Mouse (Mus musculus) liver, adult 2 months (tissue): ENCODE measurements around the gene Sox5.

Experiments used
- CTCF ChIP-seq: fragments of 200-500 bp; IDR thresholded peaks from 2 replicates; pipeline ENCODE4 v1.5.1; 2011; ENCODE audit warnings: low read depth, low read length, control low read depth
- POLR2A ChIP-seq: fragments of 200-500 bp; IDR thresholded peaks from 2 replicates; pipeline ENCODE4 v1.6.1; 2011; ENCODE audit warnings: low read length, control low read depth; ENCODE audit not compliant: insufficient read depth; ENCODE audit errors: extremely low read depth

DNA sequence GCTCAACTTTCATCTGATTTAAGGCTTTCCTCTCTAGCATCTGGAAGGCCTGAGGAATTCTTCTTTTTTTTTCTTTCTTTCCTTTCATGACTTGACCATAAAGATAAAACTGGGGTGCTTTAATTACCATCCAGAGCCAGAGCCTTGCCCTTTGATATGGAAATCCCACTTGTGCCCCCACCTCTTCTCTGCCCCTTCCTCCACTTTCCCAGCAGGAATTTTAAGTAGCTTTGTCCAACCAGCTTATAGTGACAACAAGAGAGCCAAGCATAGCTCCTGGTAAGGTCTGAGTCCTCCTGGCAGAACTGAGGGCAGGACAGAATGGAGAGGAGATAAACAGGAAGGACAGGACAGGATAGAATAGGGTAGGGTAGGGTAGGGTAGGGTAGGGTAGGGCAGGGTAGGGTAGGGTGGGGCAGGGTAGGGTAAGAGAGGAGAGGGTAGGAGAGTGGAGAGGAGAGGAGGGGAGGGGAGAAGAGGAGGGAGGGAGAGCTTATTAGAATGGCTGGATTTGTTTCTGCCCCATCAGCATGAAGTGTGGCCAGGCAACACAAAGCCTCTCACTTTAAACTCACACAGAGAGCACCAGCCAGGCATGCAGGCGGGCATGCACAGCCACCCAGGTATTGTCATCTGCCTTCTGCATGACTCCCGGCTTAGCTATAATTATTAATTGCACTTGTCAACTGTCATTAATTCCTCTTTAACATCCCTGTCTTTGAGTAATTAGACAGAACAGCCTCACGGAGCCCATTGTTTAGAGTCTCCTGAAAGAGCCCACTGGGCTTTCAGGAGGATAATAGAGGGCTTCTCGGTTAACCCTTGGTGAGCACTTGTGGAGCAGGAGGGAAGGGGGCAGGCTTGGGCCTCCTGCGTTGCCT, 300.9 kb downstream of the Sox5 start:
- TF ChIP-seq CTCF: no peak
- no peak for TF ChIP-seq POLR2A
